Mouse (Mus musculus) bone marrow macrophage, adult 2 months (primary cell): ENCODE data around the gene Ralbp1.

Source experiments
- CTCF ChIP-seq: IDR thresholded peaks from 2 replicates; pipeline ENCODE4 v1.5.1; 2012; ENCODE audit warnings: low read depth, mild to moderate bottlenecking, low read length, moderate library complexity
- POLR2A ChIP-seq: IDR thresholded peaks from 2 replicates; pipeline ENCODE4 v1.6.1; 2012; ENCODE audit warnings: mild to moderate bottlenecking, low read depth, low read length, borderline replicate concordance

- no peak; the same call in 1 of the 2 replicates for TF ChIP-seq CTCF
- TF ChIP-seq POLR2A: no peak
Measured at GRCm38 (mm10) chr17:65933741-65934140, 48.1 kb upstream of the Ralbp1 start.
